Mouse (Mus musculus): Measurements from ENCODE around the gene Spcs2. TPM values are rescaled to one million over a fixed set of nuclear protein-coding genes. Genes with fewer than 3 reads are reported as not detected.

Gene Spcs2
- total RNA-seq (2023), result 123 TPM

DNA sequence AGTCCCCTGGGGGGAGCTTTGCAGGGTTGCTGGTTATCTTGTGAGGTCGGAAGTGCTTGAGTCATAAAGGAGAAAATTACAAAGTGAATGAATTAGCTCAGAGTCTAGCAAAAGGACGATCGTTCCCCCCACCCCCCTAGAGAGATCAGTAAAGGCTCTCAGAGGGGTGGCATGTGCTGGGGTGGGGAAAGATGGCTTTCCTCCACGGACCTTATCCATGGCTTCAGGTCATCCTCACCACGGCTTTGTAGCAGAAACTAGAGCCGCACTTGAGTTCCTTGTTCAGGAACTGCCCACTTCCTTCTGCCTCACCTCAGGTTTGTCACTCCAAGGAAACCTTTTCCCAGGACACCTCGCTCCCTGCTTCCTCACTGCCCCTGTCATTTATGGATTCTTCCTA lies at the start of gene Spcs2:
Gene Spcs2 (minus strand): TSS at position 101 of the 400 bp plus-strand sequence.

DNA sequence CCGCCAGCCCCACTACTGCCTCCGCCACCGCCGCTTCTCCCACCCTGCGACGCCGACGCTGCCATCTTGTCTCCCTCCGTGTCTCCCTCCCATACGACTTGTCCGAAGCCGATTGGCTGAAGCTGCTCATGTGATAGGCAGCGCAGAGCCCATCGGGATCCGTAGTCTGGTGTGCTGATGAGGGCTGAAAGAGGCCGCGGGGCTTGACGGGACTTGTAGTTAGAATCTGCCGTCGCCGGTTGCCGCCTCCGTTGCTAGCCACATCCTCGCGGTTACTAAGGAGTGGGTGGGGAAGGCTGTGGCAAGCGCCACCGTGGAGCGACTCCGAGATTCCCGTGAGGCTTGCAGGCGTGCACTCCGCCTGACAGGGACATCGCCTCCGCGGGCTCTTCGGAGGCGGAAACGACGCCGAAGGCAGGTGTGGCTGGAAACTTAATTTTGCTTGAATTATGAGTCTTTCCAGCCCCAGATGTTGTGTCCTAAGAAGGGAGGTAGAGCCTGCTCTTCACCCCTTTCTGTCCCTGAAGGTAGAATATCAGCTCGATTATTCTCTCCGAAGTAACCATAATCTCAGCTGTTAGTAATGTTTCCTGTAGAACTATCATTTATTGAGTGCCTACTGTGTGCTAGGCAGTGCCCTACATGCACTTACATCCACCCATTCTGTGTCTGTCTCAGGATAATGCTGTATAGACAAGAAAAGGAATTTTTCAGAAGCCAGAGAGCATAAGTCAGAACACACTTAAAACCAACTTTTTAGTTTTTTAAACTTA lies 4.3 kb downstream of the Spcs2 start, which contains the start of gene Xrra1:
Gene Xrra1 (plus strand): TSS at position 304 of the 773 bp plus-strand sequence.

DNA sequence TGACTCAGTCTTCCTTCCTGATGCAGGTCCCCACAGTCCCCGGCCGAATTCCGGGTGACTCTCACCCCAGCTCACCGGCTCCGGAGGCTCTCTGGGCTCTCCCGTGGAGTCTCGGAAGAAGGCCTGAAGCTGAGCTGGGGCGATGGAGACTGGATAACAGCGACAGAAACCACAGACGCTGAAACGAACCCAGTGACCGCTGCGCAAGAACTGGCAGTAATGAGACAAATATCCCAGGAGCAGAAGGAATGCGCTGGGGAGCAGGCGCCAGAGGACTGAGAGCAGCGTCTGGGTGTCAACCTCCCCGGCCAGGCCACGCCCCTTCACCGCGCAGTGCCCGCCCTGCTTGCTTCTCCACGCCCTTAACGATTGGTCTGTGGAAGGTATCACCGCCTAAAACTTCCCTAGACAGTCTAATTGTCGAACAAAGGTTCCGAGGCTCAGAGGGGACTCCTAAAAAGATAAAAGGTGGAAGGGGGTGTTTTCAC lies 35.1 kb downstream of the Spcs2 start, which contains the start of gene Neu3:
Gene Neu3 (minus strand): TSS at position 335 of the 488 bp plus-strand sequence.

Other genes starting within 250 kb of the Spcs2 start
- gene Tpbgl, start 236.4 kb downstream of the Spcs2 start, total RNA-seq (2023), result 1.7 TPM
- gene Slco2b1, start 152.1 kb downstream of the Spcs2 start, total RNA-seq (2023), result 0.82 TPM
- gene Olfr520, start 133.2 kb downstream of the Spcs2 start, total RNA-seq (2023), result not detected
- not detected for gene Olfr521, start 100.0 kb downstream of the Spcs2 start, total RNA-seq (2023)
- gene Neu3, start 35.0 kb downstream of the Spcs2 start, total RNA-seq (2023), result 5.3 TPM
- gene Xrra1, start 4.3 kb downstream of the Spcs2 start, total RNA-seq (2023), result not detected
- 27.8 TPM for gene Rnf169, start 117.0 kb upstream of the Spcs2 start, total RNA-seq (2023)
- gene Chrdl2, start 142.7 kb upstream of the Spcs2 start, total RNA-seq (2023), result not detected

Data from CD4-positive naive resting alpha-beta T cell, adult 76 days (primary cell).